Mouse (Mus musculus): ENCODE data around the gene Arhgef16. TPM values are rescaled to one million over a fixed set of nuclear protein-coding genes. Genes with fewer than 3 reads are reported as not detected.

Arhgef16 gene
- polyA plus RNA-seq, 1 experiment from 2014 or later, result 1.4 TPM

- no peak for ATAC-seq (replicated peaks)
- no peak overlapping the region for H3K4me3 ChIP-seq
- H3K9ac ChIP-seq, result no peak overlapping the region
- 75% methylated on average over 4 of the region's 4 CpGs for WGBS
- H3K27ac ChIP-seq, result no peak overlapping the region
- no peaks in the 10 kb centered on the region for H3K9me3 ChIP-seq
- no peaks in the 10 kb centered on the region for H3K36me3 ChIP-seq (replicated peaks)
- no peaks in the 10 kb centered on the region; the same call in 1 of the 2 replicates for H3K27me3 ChIP-seq (replicated peaks)
- H3K4me1 ChIP-seq, result 0 out of 2 replicates have a peak, but pooled peaks cover 3% of the 10 kb centered on the region
- H3K4me2 ChIP-seq, result no peak overlapping the region
Observed at GRCm38 (mm10) chr4:154325410-154325809, 23.9 kb upstream of the Arhgef16 start.

GRCm38 (mm10) chr4:154313622-154313967, 12.1 kb upstream of the Arhgef16 start:
- Histone ChIP-seq H3K4me2 (no peak overlapping the region), H3K4me1 (no peaks in the 10 kb centered on the region), H3K27me3 (replicated peaks) (no peaks in the 10 kb centered on the region), H3K4me3 (no peak overlapping the region), H3K36me3 (replicated peaks) (no peaks in the 10 kb centered on the region), H3K9ac (no peak overlapping the region), H3K9me3 (no peaks in the 10 kb centered on the region), H3K27ac (peak overlapping the region; percentile 38; the same call in 1 of the 2 replicates)
- ATAC-seq (replicated peaks), result no peak
- WGBS, result 78% methylated on average over 11 of the region's 11 CpGs

- Histone ChIP-seq H3K4me1 (no peaks in the 10 kb centered on the region), H3K27ac (peak overlapping the region; percentile 40), H3K4me2 (no peak overlapping the region), H3K27me3 (replicated peaks) (no peaks in the 10 kb centered on the region), H3K9me3 (no peaks in the 10 kb centered on the region), H3K9ac (no peak overlapping the region), H3K4me3 (no peak overlapping the region), H3K36me3 (replicated peaks) (no peaks in the 10 kb centered on the region)
- no peak; the same call in 1 of the 2 replicates for ATAC-seq (replicated peaks)
- WGBS, result 32% methylated on average over 4 of the region's 4 CpGs
Observed at GRCm38 (mm10) chr4:154312935-154313621, 11.6 kb upstream of the Arhgef16 start.

GRCm38 (mm10) chr4:154312143-154312812, 10.8 kb upstream of the Arhgef16 start:
- Histone ChIP-seq H3K4me3 (no peak overlapping the region), H3K4me2 (no peak overlapping the region), H3K36me3 (replicated peaks) (no peaks in the 10 kb centered on the region), H3K4me1 (no peaks in the 10 kb centered on the region), H3K9me3 (no peaks in the 10 kb centered on the region), H3K27me3 (replicated peaks) (no peaks in the 10 kb centered on the region), H3K9ac (no peak overlapping the region), H3K27ac (peak overlapping the region; percentile 40; the same call in 1 of the 2 replicates)
- WGBS, result 73% methylated on average over 2 of the region's 2 CpGs
- ATAC-seq (replicated peaks), result 0 out of 2 replicates have a peak, but pooled peaks have one; percentile 33

GRCm38 (mm10) chr4:154310576-154311262, 9.2 kb upstream of the Arhgef16 start:
- H3K36me3 ChIP-seq (replicated peaks), result no peaks in the 10 kb centered on the region
- no peaks in the 10 kb centered on the region for H3K27me3 ChIP-seq (replicated peaks)
- no peaks in the 10 kb centered on the region for H3K9me3 ChIP-seq
- no peak overlapping the region for H3K4me3 ChIP-seq
- ATAC-seq (replicated peaks), result no peak
- H3K4me1 ChIP-seq, result no peaks in the 10 kb centered on the region
- no peak overlapping the region for H3K4me2 ChIP-seq
- 78% methylated on average over 9 of the region's 9 CpGs for WGBS
- H3K9ac ChIP-seq, result no peak overlapping the region
- H3K27ac ChIP-seq, result no peak overlapping the region

GRCm38 (mm10) chr4:154309131-154309530, 7.7 kb upstream of the Arhgef16 start:
- Histone ChIP-seq H3K4me2 (no peak overlapping the region), H3K9me3 (no peaks in the 10 kb centered on the region), H3K9ac (no peak overlapping the region), H3K27me3 (replicated peaks) (no peaks in the 10 kb centered on the region), H3K27ac (no peak overlapping the region), H3K4me3 (no peak overlapping the region), H3K36me3 (replicated peaks) (no peaks in the 10 kb centered on the region), H3K4me1 (no peaks in the 10 kb centered on the region)
- ATAC-seq (replicated peaks), result no peak
- 77% methylated on average over 2 of the region's 2 CpGs for WGBS

GRCm38 (mm10) chr4:154299541-154300271, 1.8 kb downstream of the Arhgef16 start:
- peaks cover 28% of the 10 kb centered on the region for H3K27me3 ChIP-seq (replicated peaks)
- peak overlapping the region; percentile 4; the same call in 1 of the 2 replicates for H3K9ac ChIP-seq
- H3K9me3 ChIP-seq, result no peaks in the 10 kb centered on the region
- peaks cover 8% of the 10 kb centered on the region for H3K4me1 ChIP-seq
- H3K36me3 ChIP-seq (replicated peaks), result no peaks in the 10 kb centered on the region
- peak overlapping the region; percentile 67 for H3K4me2 ChIP-seq
- no peak overlapping the region for H3K27ac ChIP-seq
- WGBS, result under 1% methylated on average over 66 of the region's 66 CpGs
- H3K4me3 ChIP-seq, result peak overlapping the region; percentile 42
- peak; percentile 42; the same call in 1 of the 2 replicates for ATAC-seq (replicated peaks)

GRCm38 (mm10) chr4:154297761-154298160, 3.7 kb downstream of the Arhgef16 start:
- H3K4me1 ChIP-seq, result peaks cover 8% of the 10 kb centered on the region
- H3K9me3 ChIP-seq, result no peaks in the 10 kb centered on the region
- WGBS, result 42% methylated on average over 9 of the region's 9 CpGs
- H3K27ac ChIP-seq, result no peak overlapping the region
- no peak overlapping the region for H3K4me2 ChIP-seq
- no peak overlapping the region for H3K4me3 ChIP-seq
- peaks cover 28% of the 10 kb centered on the region for H3K27me3 ChIP-seq (replicated peaks)
- no peak for ATAC-seq (replicated peaks)
- H3K9ac ChIP-seq, result no peak overlapping the region
- no peaks in the 10 kb centered on the region for H3K36me3 ChIP-seq (replicated peaks)

- Histone ChIP-seq H3K9ac (no peak overlapping the region), H3K27ac (no peak overlapping the region), H3K4me1 (no peaks in the 10 kb centered on the region), H3K4me3 (no peak overlapping the region), H3K4me2 (no peak overlapping the region), H3K9me3 (no peaks in the 10 kb centered on the region), H3K36me3 (replicated peaks) (no peaks in the 10 kb centered on the region), H3K27me3 (replicated peaks) (peaks cover 6% of the 10 kb centered on the region)
- ATAC-seq (replicated peaks), result no peak
- 58% methylated on average over 8 of the region's 8 CpGs for WGBS
Observed at GRCm38 (mm10) chr4:154294262-154294731, 7.2 kb downstream of the Arhgef16 start.

- H3K4me1 ChIP-seq, result no peaks in the 10 kb centered on the region
- no peak overlapping the region for H3K4me3 ChIP-seq
- WGBS, result 57% methylated on average over 4 of the region's 4 CpGs
- ATAC-seq (replicated peaks), result no peak
- H3K4me2 ChIP-seq, result no peak overlapping the region
- H3K9me3 ChIP-seq, result no peaks in the 10 kb centered on the region
- H3K9ac ChIP-seq, result no peak overlapping the region
- no peak overlapping the region for H3K27ac ChIP-seq
- H3K36me3 ChIP-seq (replicated peaks), result no peaks in the 10 kb centered on the region
- peaks cover 1% of the 10 kb centered on the region; the same call in 1 of the 2 replicates for H3K27me3 ChIP-seq (replicated peaks)
Observed at GRCm38 (mm10) chr4:154293735-154294201, 7.7 kb downstream of the Arhgef16 start.

GRCm38 (mm10) chr4:154283671-154284070, 17.8 kb downstream of the Arhgef16 start:
- WGBS, result 69% methylated on average over 7 of the region's 7 CpGs
- H3K36me3 ChIP-seq (replicated peaks), result no peaks in the 10 kb centered on the region
- no peak for ATAC-seq (replicated peaks)
- no peaks in the 10 kb centered on the region for H3K4me1 ChIP-seq
- H3K27ac ChIP-seq, result no peak overlapping the region
- no peak overlapping the region for H3K4me2 ChIP-seq
- H3K4me3 ChIP-seq, result no peak overlapping the region
- H3K9ac ChIP-seq, result no peak overlapping the region
- H3K9me3 ChIP-seq, result no peaks in the 10 kb centered on the region
- no peaks in the 10 kb centered on the region for H3K27me3 ChIP-seq (replicated peaks)

GRCm38 (mm10) chr4:154279481-154279880, 22.0 kb downstream of the Arhgef16 start:
- Histone ChIP-seq H3K27me3 (replicated peaks) (no peaks in the 10 kb centered on the region), H3K4me2 (no peak overlapping the region), H3K9ac (no peak overlapping the region), H3K4me3 (no peak overlapping the region), H3K36me3 (replicated peaks) (no peaks in the 10 kb centered on the region), H3K27ac (no peak overlapping the region), H3K9me3 (no peaks in the 10 kb centered on the region), H3K4me1 (no peaks in the 10 kb centered on the region)
- no peak for ATAC-seq (replicated peaks)
- 89% methylated on average over 9 of the region's 9 CpGs for WGBS
